Mouse (Mus musculus) CH12.LX (cell line): ENCODE data around the gene Tbc1d25. TPM values are rescaled to one million over a fixed set of nuclear protein-coding genes. Genes with fewer than 3 reads are reported as not detected.

ENCODE experiments used
- DNase-seq: peaks from one replicate; pipeline ENCODE4 v3.0.0-alpha.2; 2013; ENCODE audit errors: extremely low read depth
- H3K27ac ChIP-seq: 2 replicates; pipeline ENCODE4 v1.5.1; 2012; ENCODE audit warnings: low read depth, mild to moderate bottlenecking, control low read depth, moderate library complexity; ENCODE audit not compliant: insufficient read depth
- H3K27me3 ChIP-seq: replicated peaks from 2 replicates; pipeline ENCODE3; 2012; ENCODE audit warnings: inconsistent platforms
- H3K36me3 ChIP-seq, 2 experiments: replicated peaks in 1 of 2; 2 replicates each; pipeline versions ENCODE3 to v1.6.1; 2012; ENCODE audit warnings: inconsistent platforms in 1 of 2, low read length in 1 of 2, mild to moderate bottlenecking in 1 of 2, mixed read lengths in 1 of 2, moderate library complexity in 1 of 2; ENCODE audit not compliant: control insufficient read depth in 1 of 2, insufficient read depth in 1 of 2
- H3K4me1 ChIP-seq, 2 experiments: 2 replicates each; pipeline ENCODE4 v1.6.1; 2012; ENCODE audit warnings: inconsistent platforms in 1 of 2, moderate library complexity in 1 of 2; ENCODE audit not compliant: insufficient read depth in 2 of 2, control insufficient read depth in 1 of 2
- H3K4me2 ChIP-seq: 2 replicates; pipeline ENCODE4 v1.6.1; 2012; ENCODE audit warnings: low read depth, mild to moderate bottlenecking, control low read depth; ENCODE audit not compliant: poor library complexity, insufficient read depth, severe bottlenecking
- H3K4me3 ChIP-seq, 3 experiments: fragments of 150-350 bp in 1 of 3; sonication (generic) in 1 of 3; replicated peaks in 1 of 3; 2 replicates each; pipeline versions ENCODE3 to v1.5.1; 2011 to 2012; ENCODE audit warnings: low read depth in 2 of 3, low read length in 2 of 3, mild to moderate bottlenecking in 2 of 3, moderate library complexity in 2 of 3, control low read depth in 1 of 3, improper control_type of control experiment in 1 of 3, inconsistent platforms in 1 of 3, mixed read lengths in 1 of 3; ENCODE audit not compliant: poor library complexity in 1 of 3
- H3K79me2 ChIP-seq: replicated peaks from 2 replicates; pipeline ENCODE4 v1.6.1; 2012; ENCODE audit warnings: mild to moderate bottlenecking, moderate library complexity; ENCODE audit not compliant: control insufficient read depth, poor library complexity, insufficient read depth, severe bottlenecking; ENCODE audit errors: extremely low read depth
- H3K9ac ChIP-seq: 2 replicates; pipeline ENCODE4 v1.6.1; 2012; ENCODE audit warnings: low read depth, mild to moderate bottlenecking, control low read depth, moderate library complexity; ENCODE audit not compliant: insufficient read depth
- H3K9me3 ChIP-seq: replicated peaks from 2 replicates; pipeline ENCODE3; 2012; ENCODE audit warnings: low read length, inconsistent platforms, mixed read lengths
- BHLHE40 ChIP-seq: IDR thresholded peaks from 2 replicates; pipeline ENCODE4 v1.6.1; 2011; ENCODE audit warnings: mild to moderate bottlenecking, low read depth, low read length, improper control_type of control experiment
- CHD1 ChIP-seq: IDR thresholded peaks from 2 replicates; pipeline ENCODE4 v1.6.1; 2012; ENCODE audit warnings: low read depth, low read length, improper control_type of control experiment, inconsistent platforms
- ETS1 ChIP-seq: conservative IDR thresholded peaks from 2 replicates; pipeline ENCODE4 v1.6.1; 2012; ENCODE audit warnings: low read depth, mild to moderate bottlenecking, inconsistent platforms, low read length, improper control_type of control experiment, moderate library complexity
- GABPA ChIP-seq: IDR thresholded peaks from 2 replicates; pipeline ENCODE4 v1.6.1; 2012; ENCODE audit warnings: low read depth, low read length, improper control_type of control experiment, inconsistent platforms; ENCODE audit not compliant: insufficient replicate concordance
- JUND ChIP-seq: conservative IDR thresholded peaks from 2 replicates; pipeline ENCODE4 v1.6.1; 2011; ENCODE audit warnings: low read depth, low read length, improper control_type of control experiment
- KAT2A ChIP-seq: IDR thresholded peaks from 2 replicates; pipeline ENCODE4 v1.6.1; 2012; ENCODE audit warnings: low read length, improper control_type of control experiment, inconsistent platforms; ENCODE audit not compliant: insufficient replicate concordance
- MAFK ChIP-seq: IDR thresholded peaks from 2 replicates; pipeline ENCODE4 v1.6.1; 2011; ENCODE audit warnings: low read length, improper control_type of control experiment; ENCODE audit not compliant: insufficient replicate concordance
- MAX ChIP-seq: IDR thresholded peaks from 2 replicates; pipeline ENCODE4 v1.6.1; 2011; ENCODE audit warnings: low read length, improper control_type of control experiment
- MAZ ChIP-seq: IDR thresholded peaks from 2 replicates; pipeline ENCODE4 v1.6.1; 2012; ENCODE audit warnings: low read depth, mild to moderate bottlenecking, inconsistent platforms, low read length, improper control_type of control experiment, moderate library complexity
- MEF2A ChIP-seq: IDR thresholded peaks from 2 replicates; pipeline ENCODE4 v1.6.1; 2014; ENCODE audit warnings: low read depth, mild to moderate bottlenecking, inconsistent platforms, low read length, improper control_type of control experiment, borderline replicate concordance
- MXI1 ChIP-seq: IDR thresholded peaks from 2 replicates; pipeline ENCODE4 v1.6.1; 2011; ENCODE audit warnings: mild to moderate bottlenecking, low read depth, low read length, improper control_type of control experiment
- MYC ChIP-seq: IDR thresholded peaks from 2 replicates; pipeline ENCODE4 v1.6.1; 2011; ENCODE audit warnings: low read depth, mild to moderate bottlenecking, improper control_type of control experiment, low read length
- NRF1 ChIP-seq: IDR thresholded peaks from 2 replicates; pipeline ENCODE4 v1.6.1; 2014; ENCODE audit warnings: low read depth, mild to moderate bottlenecking, inconsistent platforms, low read length, improper control_type of control experiment, moderate library complexity
- SIN3A ChIP-seq: IDR thresholded peaks from 2 replicates; pipeline ENCODE4 v1.6.1; 2012; ENCODE audit warnings: low read length, improper control_type of control experiment, inconsistent platforms
- TBP ChIP-seq: conservative IDR thresholded peaks from 2 replicates; pipeline ENCODE4 v1.6.1; 2011; ENCODE audit warnings: low read depth, low read length, improper control_type of control experiment
- UBTF ChIP-seq: IDR thresholded peaks from 2 replicates; pipeline ENCODE4 v1.6.1; 2012; ENCODE audit warnings: low read depth, mild to moderate bottlenecking, inconsistent platforms, low read length, improper control_type of control experiment, moderate library complexity
- USF1 ChIP-seq: IDR thresholded peaks from 2 replicates; pipeline ENCODE4 v1.6.1; 2014; ENCODE audit warnings: low read depth, mild to moderate bottlenecking, inconsistent platforms, low read length, improper control_type of control experiment
- ZC3H11A ChIP-seq: IDR thresholded peaks from 2 replicates; pipeline ENCODE4 v1.6.1; 2012; ENCODE audit warnings: low read depth, mild to moderate bottlenecking, inconsistent platforms, low read length, improper control_type of control experiment
- ZKSCAN1 ChIP-seq: IDR thresholded peaks from 2 replicates; pipeline ENCODE4 v1.6.1; 2012; ENCODE audit warnings: low read depth, inconsistent platforms, low read length, improper control_type of control experiment, borderline replicate concordance
- ZMIZ1 ChIP-seq: IDR thresholded peaks from 2 replicates; pipeline ENCODE4 v1.6.1; 2012; ENCODE audit warnings: low read depth, mild to moderate bottlenecking, inconsistent platforms, low read length, improper control_type of control experiment
- dilution Hi-C: fragments of 300-500 bp; cut with MboI; formaldehyde crosslinking; loops from 2 replicates; pipeline ENCODE4 v1.14.3; 2020; ENCODE audit warnings: low sequenced_read_pairs; ENCODE audit not compliant: extremely low pct_unique_long_range_greater_than_20kb, extremely low pct_ligation_motif_present
- in situ Hi-C: fragments of 300-500 bp; cut with MboI; formaldehyde crosslinking; loops from 3 replicates; pipeline ENCODE4 v1.14.3; 2019; ENCODE audit warnings: low sequenced_read_pairs, low pct_ligation_motif_present, low pct_unique_long_range_greater_than_20kb, mixed read lengths
- polyA plus RNA-seq: library from polyadenylated mRNA; unstranded; fragments of >175 nt; gene quantifications from 2 replicates; pipeline ENCODE4 v1.2.1, GENCODE M21; 2012; ENCODE audit warnings: low read depth; ENCODE audit not compliant: insufficient read length
- total RNA-seq, 2 experiments: library from RNA; depleted of rRNA; stranded (reverse); fragments of 300-350 nt in 1 of 2; fragments of >200 nt in 1 of 2; gene quantifications; 2 replicates each; pipeline ENCODE4 v1.2.3; 2012 to 2014

Gene Tbc1d25
- total and polyA plus RNA-seq, 3 experiments, result 2.4 to 10.2 (median 6.0) TPM

GRCm38 (mm10) chrX:8205551-8205950 lies 29.6 kb upstream of the Tbc1d25 start:
- DNase-seq, result no peak
- H3K36me3 ChIP-seq, result no peaks in the 10 kb centered on the region
- H3K4me2 ChIP-seq, result no peak overlapping the region
- TF ChIP-seq MYC, result no peak
- no peak for TF ChIP-seq CHD1
- no peak for TF ChIP-seq MAX
- no peak for TF ChIP-seq NRF1
- no peak for TF ChIP-seq USF1
- no peak for TF ChIP-seq UBTF
- TF ChIP-seq SIN3A, result no peak
- TF ChIP-seq ZKSCAN1, result no peak
- no peak for TF ChIP-seq TBP
- no peak for TF ChIP-seq MAZ
- dilution Hi-C loops, result no loop called here
- no peaks in the 10 kb centered on the region for H3K4me1 ChIP-seq
- H3K4me3 ChIP-seq, result no peak overlapping the region
- no peak overlapping the region for H3K9ac ChIP-seq
- no peak overlapping the region for H3K27ac ChIP-seq
- in situ Hi-C loops, result no loop called here
- no peaks in the 10 kb centered on the region for H3K9me3 ChIP-seq
- H3K79me2 ChIP-seq, result no peaks in the 10 kb centered on the region
- H3K27me3 ChIP-seq, result peaks cover 43% of the 10 kb centered on the region

- in situ Hi-C loops (no loop called here), dilution Hi-C loops (no loop called here)
- no peaks in the 10 kb centered on the region for H3K79me2 ChIP-seq
- TF ChIP-seq CHD1 (no peak), ZC3H11A (no peak), MEF2A (no peak), JUND (no peak), ETS1 (no peak)
- H3K27ac ChIP-seq, result no peak overlapping the region
- no peak overlapping the region for H3K4me3 ChIP-seq
- H3K27me3 ChIP-seq, result peaks cover 43% of the 10 kb centered on the region
- H3K4me2 ChIP-seq, result no peak overlapping the region
- no peak overlapping the region for H3K9ac ChIP-seq
- H3K9me3 ChIP-seq, result no peaks in the 10 kb centered on the region
- no peak for DNase-seq
- no peaks in the 10 kb centered on the region for H3K36me3 ChIP-seq
- no peaks in the 10 kb centered on the region for H3K4me1 ChIP-seq
Measured at GRCm38 (mm10) chrX:8205088-8205487, 29.1 kb upstream of the Tbc1d25 start.

- Histone ChIP-seq H3K27me3 (peaks cover 48% of the 10 kb centered on the region), H3K4me2 (no peak overlapping the region), H3K9me3 (no peaks in the 10 kb centered on the region), H3K4me3 (no peak overlapping the region), H3K27ac (no peak overlapping the region), H3K36me3 (no peaks in the 10 kb centered on the region), H3K79me2 (no peaks in the 10 kb centered on the region), H3K4me1 (no peaks in the 10 kb centered on the region), H3K9ac (no peak overlapping the region)
- TF ChIP-seq CHD1 (no peak), MXI1 (no peak), ZMIZ1 (no peak), JUND (no peak), GABPA (no peak), KAT2A (no peak), ZKSCAN1 (no peak), MAZ (no peak), USF1 (no peak), MAFK (no peak), BHLHE40 (no peak), MEF2A (no peak)
- in situ Hi-C loops (no loop called here), dilution Hi-C loops (no loop called here)
- no peak for DNase-seq
Measured at GRCm38 (mm10) chrX:8204076-8204475, 28.1 kb upstream of the Tbc1d25 start.
